Mouse (Mus musculus): Measurements from ENCODE around the gene Cfap97d2.

DNA sequence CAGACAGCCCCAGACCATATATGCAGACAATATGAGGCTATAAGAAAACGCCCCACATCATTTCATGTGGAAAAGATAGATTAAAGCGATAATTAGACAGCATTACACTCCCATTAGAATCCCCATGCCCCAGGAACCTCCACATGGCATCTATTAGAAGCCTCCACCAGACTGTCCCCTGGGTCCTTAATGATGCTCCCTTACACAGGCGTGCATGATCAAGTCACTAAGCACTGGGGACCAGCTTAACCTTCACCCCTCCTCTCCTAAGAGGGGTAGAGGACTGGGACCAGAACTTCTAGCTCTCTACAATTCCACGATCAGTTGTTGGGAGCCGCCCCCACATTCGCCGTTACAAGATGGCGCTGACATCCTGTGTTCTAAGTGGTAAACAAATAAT lies 13.3 kb downstream of the Cfap97d2 start:
- no peak for TF ChIP-seq CTCF (IDR thresholded peaks at IDR 0.05; ENCODE audit: low read depth)
- no peak for TF ChIP-seq EP300 (optimal IDR thresholded peaks at IDR 0.05)

All from stomach, postnatal 0 days (tissue).